Mouse (Mus musculus) MEL (cell line): ENCODE measurements around the gene Sipa1l3. TPM values are rescaled to one million over a fixed set of nuclear protein-coding genes. Genes with fewer than 3 reads are reported as not detected.

Source experiments
- DNase-seq: peaks from one replicate; pipeline ENCODE4 v3.0.0; 2011; ENCODE audit warnings: low read depth, low spot score
- H3K27ac ChIP-seq: 2 replicates; pipeline ENCODE4 v1.5.1; 2012; ENCODE audit warnings: low read depth, mild to moderate bottlenecking, control low read depth, low read length, moderate library complexity; ENCODE audit not compliant: control insufficient read depth
- H3K27me3 ChIP-seq, 2 experiments: fragments of 150-350 bp in 1 of 2; sonication (generic) in 1 of 2; 2 replicates each; pipeline ENCODE4 v1.6.1; 2012; ENCODE audit warnings: low read length in 2 of 2, mild to moderate bottlenecking in 2 of 2, improper control_type of control experiment in 1 of 2, moderate library complexity in 1 of 2; ENCODE audit not compliant: insufficient read depth in 2 of 2, control insufficient read depth in 1 of 2
- H3K36me3 ChIP-seq, 2 experiments: 2 replicates each; pipeline ENCODE4 v1.6.1; 2012 to 2014; ENCODE audit warnings: low read length in 2 of 2, improper control_type of control experiment in 1 of 2, inconsistent platforms in 1 of 2, mild to moderate bottlenecking in 1 of 2; ENCODE audit not compliant: insufficient read depth in 2 of 2, control insufficient read depth in 1 of 2
- H3K4me1 ChIP-seq, 2 experiments: fragments of 150-350 bp in 1 of 2; sonication (generic) in 1 of 2; 2 replicates each; pipeline ENCODE4 v1.6.1; 2012; ENCODE audit warnings: low read length in 2 of 2, improper control_type of control experiment in 1 of 2, mild to moderate bottlenecking in 1 of 2; ENCODE audit not compliant: insufficient read depth in 2 of 2, control insufficient read depth in 1 of 2
- H3K4me3 ChIP-seq, 2 experiments: fragments of 150-350 bp in 1 of 2; sonication (generic) in 1 of 2; 2 replicates each; pipeline ENCODE4 v1.5.1; 2012; ENCODE audit warnings: low read depth in 2 of 2, low read length in 2 of 2, mild to moderate bottlenecking in 2 of 2, moderate library complexity in 2 of 2, control low read depth in 1 of 2, improper control_type of control experiment in 1 of 2; ENCODE audit not compliant: control insufficient read depth in 1 of 2, insufficient read depth in 1 of 2
- H3K79me2 ChIP-seq: 2 replicates; pipeline ENCODE4 v1.6.1; 2012; ENCODE audit warnings: mild to moderate bottlenecking, low read length, moderate library complexity; ENCODE audit not compliant: control insufficient read depth, poor library complexity, insufficient read depth
- H3K9ac ChIP-seq: 2 replicates; pipeline ENCODE4 v1.6.1; 2012; ENCODE audit warnings: low read depth, mild to moderate bottlenecking, control low read depth, low read length, moderate library complexity; ENCODE audit not compliant: control insufficient read depth, poor library complexity, severe bottlenecking
- H3K9me3 ChIP-seq: fragments of 150-350 bp; sonication (generic); replicated peaks from 2 replicates; pipeline ENCODE4 v1.6.1; 2012; ENCODE audit warnings: mild to moderate bottlenecking, low read length, improper control_type of control experiment, moderate library complexity; ENCODE audit not compliant: insufficient read depth
- BHLHE40 ChIP-seq: IDR thresholded peaks from 2 replicates; pipeline ENCODE4 v1.6.1; 2012; ENCODE audit warnings: low read depth, mild to moderate bottlenecking, inconsistent platforms, low read length, improper control_type of control experiment, borderline replicate concordance
- CHD1 ChIP-seq: IDR thresholded peaks from 2 replicates; pipeline ENCODE4 v1.6.1; 2012; ENCODE audit warnings: low read depth, mild to moderate bottlenecking, inconsistent platforms, low read length, improper control_type of control experiment
- CHD2 ChIP-seq: IDR thresholded peaks from 2 replicates; pipeline ENCODE4 v1.6.1; 2011; ENCODE audit warnings: low read length, improper control_type of control experiment
- CTCF ChIP-seq, 3 experiments: IDR thresholded peaks in 2 of 3; conservative IDR thresholded peaks in 1 of 3; 2 replicates each; pipeline ENCODE4 v1.5.1; 2011 to 2012; ENCODE audit warnings: low read length in 3 of 3, low read depth in 2 of 3, mild to moderate bottlenecking in 2 of 3, improper control_type of control experiment in 1 of 3, inconsistent platforms in 1 of 3, mixed read lengths in 1 of 3, moderate library complexity in 1 of 3; ENCODE audit not compliant: control insufficient read depth in 1 of 3, insufficient read depth in 1 of 3, poor library complexity in 1 of 3, severe bottlenecking in 1 of 3
- E2F4 ChIP-seq: IDR thresholded peaks from 2 replicates; pipeline ENCODE4 v1.6.1; 2011; ENCODE audit warnings: low read depth, low read length, improper control_type of control experiment, borderline replicate concordance
- ELF1 ChIP-seq: IDR thresholded peaks from 2 replicates; pipeline ENCODE4 v1.6.1; 2014; ENCODE audit warnings: low read depth, mild to moderate bottlenecking, inconsistent platforms, low read length, improper control_type of control experiment, moderate library complexity
- EP300 ChIP-seq, 2 experiments: IDR thresholded peaks; 2 replicates each; pipeline ENCODE4 v1.6.1; 2011; ENCODE audit warnings: improper control_type of control experiment in 2 of 2, low read length in 2 of 2, low read depth in 1 of 2, mild to moderate bottlenecking in 1 of 2
- ETS1 ChIP-seq: IDR thresholded peaks from 2 replicates; pipeline ENCODE4 v1.6.1; 2012; ENCODE audit warnings: low read depth, mild to moderate bottlenecking, inconsistent platforms, low read length, improper control_type of control experiment, moderate library complexity
- JUND ChIP-seq: IDR thresholded peaks from 2 replicates; pipeline ENCODE4 v1.6.1; 2011; ENCODE audit warnings: low read depth, mild to moderate bottlenecking, improper control_type of control experiment, low read length
- MAFK ChIP-seq: IDR thresholded peaks from 2 replicates; pipeline ENCODE4 v1.6.1; 2011; ENCODE audit warnings: low read depth, mild to moderate bottlenecking, low read length, improper control_type of control experiment, borderline replicate concordance
- MAX ChIP-seq: IDR thresholded peaks from 2 replicates; pipeline ENCODE4 v1.6.1; 2011; ENCODE audit warnings: low read length, improper control_type of control experiment
- MAZ ChIP-seq: IDR thresholded peaks from 2 replicates; pipeline ENCODE4 v1.6.1; 2012; ENCODE audit warnings: low read depth, mild to moderate bottlenecking, inconsistent platforms, low read length, improper control_type of control experiment
- MEF2A ChIP-seq: IDR thresholded peaks from 2 replicates; pipeline ENCODE4 v1.6.1; 2014; ENCODE audit warnings: low read depth, mild to moderate bottlenecking, inconsistent platforms, low read length, improper control_type of control experiment; ENCODE audit not compliant: poor library complexity, insufficient replicate concordance, severe bottlenecking; ENCODE audit errors: extremely low read depth
- MYB ChIP-seq: IDR thresholded peaks from 2 replicates; pipeline ENCODE4 v1.6.1; 2011; ENCODE audit warnings: mild to moderate bottlenecking, low read depth, low read length, improper control_type of control experiment
- MYC ChIP-seq: IDR thresholded peaks from 2 replicates; pipeline ENCODE4 v1.6.1; 2011; ENCODE audit warnings: low read depth, mild to moderate bottlenecking, low read length, improper control_type of control experiment, moderate library complexity
- NRF1 ChIP-seq: IDR thresholded peaks from 2 replicates; pipeline ENCODE4 v1.6.1; 2014; ENCODE audit warnings: low read depth, mild to moderate bottlenecking, inconsistent platforms, low read length, improper control_type of control experiment, moderate library complexity; ENCODE audit not compliant: poor library complexity, insufficient read depth, severe bottlenecking
- POLR2A ChIP-seq, 2 experiments: IDR thresholded peaks; 2 replicates each; pipeline ENCODE4 v1.6.1; 2011 to 2012; ENCODE audit warnings: low read length in 2 of 2, mild to moderate bottlenecking in 2 of 2, control low read depth in 1 of 2, improper control_type of control experiment in 1 of 2, low read depth in 1 of 2, moderate library complexity in 1 of 2; ENCODE audit not compliant: control insufficient read depth in 1 of 2, insufficient read depth in 1 of 2, poor library complexity in 1 of 2
- RAD21 ChIP-seq: IDR thresholded peaks from 2 replicates; pipeline ENCODE4 v1.6.1; 2011; ENCODE audit warnings: mild to moderate bottlenecking, low read depth, low read length, improper control_type of control experiment
- SIN3A ChIP-seq: IDR thresholded peaks from 2 replicates; pipeline ENCODE4 v1.6.1; 2012; ENCODE audit warnings: low read length, improper control_type of control experiment, inconsistent platforms
- UBTF ChIP-seq: IDR thresholded peaks from 2 replicates; pipeline ENCODE4 v1.6.1; 2012; ENCODE audit warnings: low read depth, mild to moderate bottlenecking, inconsistent platforms, low read length, improper control_type of control experiment, moderate library complexity, borderline replicate concordance; ENCODE audit not compliant: insufficient read depth
- USF2 ChIP-seq, 2 experiments: IDR thresholded peaks; 2 replicates each; pipeline ENCODE4 v1.6.1; 2011 to 2012; ENCODE audit warnings: improper control_type of control experiment in 2 of 2, low read length in 2 of 2, borderline replicate concordance in 1 of 2, inconsistent platforms in 1 of 2, low read depth in 1 of 2, mild to moderate bottlenecking in 1 of 2; ENCODE audit not compliant: insufficient read depth in 1 of 2
- ZC3H11A ChIP-seq: IDR thresholded peaks from 2 replicates; pipeline ENCODE4 v1.6.1; 2012; ENCODE audit warnings: low read depth, mild to moderate bottlenecking, inconsistent platforms, low read length, improper control_type of control experiment
- ZKSCAN1 ChIP-seq: IDR thresholded peaks from 2 replicates; pipeline ENCODE4 v1.6.1; 2012; ENCODE audit warnings: low read depth, mild to moderate bottlenecking, inconsistent platforms, low read length, improper control_type of control experiment, moderate library complexity
- ZMIZ1 ChIP-seq: IDR thresholded peaks from 2 replicates; pipeline ENCODE4 v1.6.1; 2012; ENCODE audit warnings: low read depth, mild to moderate bottlenecking, inconsistent platforms, low read length, improper control_type of control experiment, moderate library complexity
- ZNF384 ChIP-seq: IDR thresholded peaks from 2 replicates; pipeline ENCODE4 v1.6.1; 2012; ENCODE audit warnings: low read depth, mild to moderate bottlenecking, inconsistent platforms, low read length, improper control_type of control experiment
- polyA plus RNA-seq, 2 experiments: library from polyadenylated mRNA; stranded (reverse) in 1 of 2; unstranded in 1 of 2; fragments of >175 nt in 1 of 2; fragments of >200 nt in 1 of 2; gene quantifications; 2 replicates each; pipeline versions ENCODE4 v1.2.1 to v1.2.4; 2012; ENCODE audit warnings: low replicate concordance in 2 of 2, low read depth in 1 of 2; ENCODE audit not compliant: insufficient read length in 2 of 2, insufficient read depth in 1 of 2, missing spikeins in 1 of 2
- total RNA-seq: library from RNA; depleted of rRNA; stranded (reverse); fragments of 300-350 nt; gene quantifications from 2 replicates; pipeline ENCODE4 v1.2.3, GENCODE M21; 2012

The Sipa1l3 gene
- total and polyA plus RNA-seq, 3 experiments, result 14.9 to 49.4 TPM; not detected in 1

GRCm38 (mm10) chr7:29541608-29542007 is 23.2 kb upstream of the Sipa1l3 start:
- Histone ChIP-seq H3K9me3 (no peaks in the 10 kb centered on the region), H3K9ac (no peak overlapping the region), H3K27ac (no peak overlapping the region), H3K36me3 (no peaks in the 10 kb centered on the region), H3K4me1 (no peaks in the 10 kb centered on the region), H3K27me3 (no peaks in the 10 kb centered on the region), H3K4me3 (no peak overlapping the region), H3K79me2 (no peaks in the 10 kb centered on the region)
- no peak for TF ChIP-seq RAD21
- no peak for TF ChIP-seq ZNF384
- TF ChIP-seq POLR2A (IDR thresholded peaks at IDR 0.05; ENCODE audit: control insufficient read depth in 1 of 2, insufficient read depth in 1 of 2, low read depth in 1 of 2, low read length in 2 of 2, poor library complexity in 1 of 2), result no peak
- TF ChIP-seq MAFK, result no peak
- no peak for TF ChIP-seq CHD1
- TF ChIP-seq ETS1, result no peak
- TF ChIP-seq ZKSCAN1, result no peak
- TF ChIP-seq CHD2, result no peak
- no peak for DNase-seq

GRCm38 (mm10) chr7:29541186-29541585 is 22.7 kb upstream of the Sipa1l3 start:
- no peak for DNase-seq
- TF ChIP-seq MYB (no peak), POLR2A (IDR thresholded peaks at IDR 0.05; ENCODE audit: control insufficient read depth in 1 of 2, insufficient read depth in 1 of 2, low read depth in 1 of 2, low read length in 2 of 2, poor library complexity in 1 of 2) (no peak), MYC (no peak), BHLHE40 (no peak), ELF1 (no peak), ZC3H11A (no peak), EP300 (IDR thresholded peaks at IDR 0.05; ENCODE audit: low read depth in 1 of 2, low read length in 2 of 2) (no peak), E2F4 (no peak), CTCF (IDR thresholded peaks at IDR 0.05 in 2 of 3, conservative IDR thresholded peaks at IDR 0.05 in 1 of 3; ENCODE audit: control insufficient read depth in 1 of 3, insufficient read depth in 1 of 3, low read depth in 2 of 3, low read length in 3 of 3, poor library complexity in 1 of 3, severe bottlenecking in 1 of 3) (no peak), UBTF (no peak), JUND (no peak), ZMIZ1 (no peak), MAZ (no peak), MAX (no peak), NRF1 (no peak), SIN3A (no peak), MEF2A (no peak), USF2 (IDR thresholded peaks at IDR 0.05; ENCODE audit: borderline replicate concordance in 1 of 2, insufficient read depth in 1 of 2, low read depth in 1 of 2, low read length in 2 of 2) (no peak)
- Histone ChIP-seq H3K36me3 (no peaks in the 10 kb centered on the region), H3K79me2 (no peaks in the 10 kb centered on the region), H3K4me1 (no peaks in the 10 kb centered on the region), H3K9me3 (no peaks in the 10 kb centered on the region), H3K4me3 (no peak overlapping the region), H3K9ac (no peak overlapping the region), H3K27ac (no peak overlapping the region), H3K27me3 (no peaks in the 10 kb centered on the region)
